Mouse (Mus musculus) colon, adult 2 months (tissue): ENCODE data around the gene Ccnjl. TPM values are rescaled to one million over a fixed set of nuclear protein-coding genes. Genes with fewer than 3 reads are reported as not detected.

Experiments used
- polyA plus RNA-seq: library from polyadenylated mRNA; depleted of rRNA; stranded (reverse); fragments of >200 nt; gene quantifications from 2 replicates; pipeline ENCODE4 v1.2.3, GENCODE M21; 2012; rRNA removed

The Ccnjl gene
- 5.9 and 6.4 TPM in 2 replicates for polyA plus RNA-seq

DNA sequence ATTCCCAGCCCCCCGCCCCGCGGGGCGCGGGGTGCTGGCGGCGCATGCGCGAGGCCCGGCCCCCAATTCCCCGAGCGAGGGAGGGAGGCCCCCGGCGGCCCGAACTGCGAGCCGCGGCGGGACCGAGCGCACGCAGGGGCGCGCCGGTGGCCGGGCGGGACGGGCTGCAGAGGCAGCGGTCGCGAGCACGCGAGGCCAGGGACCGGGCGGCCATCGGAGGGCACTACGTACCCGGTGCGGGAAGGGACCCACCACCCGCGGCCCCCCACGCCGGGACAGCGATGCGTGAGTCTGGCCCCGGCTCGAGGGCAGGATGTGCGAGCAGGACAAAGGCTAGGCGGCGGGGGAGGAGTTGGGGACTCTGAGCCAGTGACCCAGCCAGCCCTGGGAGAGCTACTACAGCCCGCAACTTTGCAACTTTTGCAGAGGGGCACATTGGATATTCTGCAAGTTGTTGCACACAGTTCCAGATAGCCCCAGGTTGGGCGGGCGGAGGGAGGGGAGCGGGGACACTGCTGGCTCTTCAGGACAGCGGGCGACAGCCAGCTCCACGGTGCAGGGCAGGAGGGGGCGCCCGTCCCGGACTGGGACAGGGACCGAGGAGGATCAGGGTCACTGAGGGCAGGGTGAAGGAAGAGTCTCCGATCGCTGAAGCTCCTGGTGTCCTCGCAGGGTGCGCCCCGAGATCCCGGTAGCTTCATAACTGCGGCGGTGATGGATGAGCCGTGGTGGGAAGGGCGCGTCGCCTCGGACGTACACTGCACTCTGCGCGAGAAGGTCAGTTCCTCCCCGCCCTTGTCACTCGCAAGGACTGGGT, at the start of gene Ccnjl:
Gene Ccnjl, plus strand, starts transcription at position 102 of the 817 bp plus-strand sequence.

DNA sequence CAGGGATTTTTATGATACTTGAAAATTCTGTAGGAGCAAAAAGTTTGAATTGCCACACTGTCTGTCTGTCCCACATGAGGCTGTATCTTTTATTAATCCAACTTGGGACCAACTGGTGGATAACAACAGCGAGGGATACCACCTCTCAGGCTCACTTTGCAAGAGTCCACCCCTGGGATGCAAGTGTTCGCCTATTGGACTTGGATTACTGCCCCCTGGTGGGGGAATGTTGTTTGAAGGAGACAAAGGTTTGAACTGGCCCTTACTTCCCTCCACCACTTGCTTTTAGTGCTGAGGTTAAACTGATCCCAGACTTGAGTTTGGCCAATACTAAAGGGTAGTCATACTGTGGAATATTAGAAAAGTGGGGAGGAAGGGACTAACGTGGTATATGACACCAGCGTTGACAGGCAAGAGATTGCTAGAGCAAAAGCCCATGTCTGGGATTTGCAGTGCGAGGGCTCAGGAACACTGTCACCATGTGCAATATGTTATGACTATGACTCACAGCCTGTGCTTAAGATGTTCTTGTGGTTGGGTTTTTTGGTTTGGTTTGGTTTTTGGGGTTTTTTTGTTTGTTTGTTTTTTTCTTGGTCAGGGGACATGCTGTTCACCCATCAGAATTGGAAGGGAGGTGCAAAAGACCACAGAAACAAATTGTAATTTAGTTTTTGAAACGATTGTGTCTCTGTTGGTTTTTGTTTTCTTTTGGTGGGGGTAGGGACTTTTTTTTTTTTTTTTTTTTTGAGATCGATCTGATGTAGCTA, 57.9 kb downstream of the Ccnjl start, which contains the start of gene 4933415A04Rik:
Gene 4933415A04Rik, plus strand, starts transcription at position 717 of the 767 bp plus-strand sequence.

DNA sequence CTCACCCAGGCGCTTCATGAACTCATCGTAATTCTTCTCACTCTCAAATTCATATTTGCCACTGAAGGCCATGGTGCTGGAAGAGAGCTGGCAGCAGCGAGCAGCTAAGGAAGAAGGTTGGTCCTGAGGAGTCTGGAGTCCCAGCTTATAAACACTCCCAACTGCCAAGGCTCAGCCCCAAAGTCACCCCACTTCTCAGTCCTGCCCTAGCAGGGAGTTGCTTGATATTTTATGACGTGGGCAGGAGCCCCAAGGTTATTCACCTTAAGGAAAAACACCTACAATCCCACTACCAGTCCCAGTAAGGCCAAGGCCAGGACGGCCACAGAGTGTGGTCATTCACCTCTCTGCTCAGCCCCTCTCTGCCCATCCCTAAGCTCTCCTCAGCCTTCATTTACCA, 72.9 kb downstream of the Ccnjl start, which contains the start of gene Fabp6:
Gene Fabp6, minus strand, starts transcription at position 101 of the 400 bp plus-strand sequence.

Other genes with a start within 250 kb of the Ccnjl start
- gene Pttg1, start 102.5 kb upstream of the Ccnjl start, polyA plus RNA-seq = 9.9 and 12.9 TPM in 2 replicates
- gene Slu7, start 95.0 kb upstream of the Ccnjl start, polyA plus RNA-seq = 2.5 and 4.0 TPM in 2 replicates
- gene C1qtnf2, start 54.5 kb upstream of the Ccnjl start, polyA plus RNA-seq = 10.4 and 16.8 TPM in 2 replicates
- gene 4933415A04Rik, start 58.3 kb downstream of the Ccnjl start, polyA plus RNA-seq = 0.23 and 0.37 TPM in 2 replicates
- gene Fabp6, start 72.8 kb downstream of the Ccnjl start, polyA plus RNA-seq = 0.66 and 1.5 TPM in 2 replicates
- gene Pwwp2a, start 153.2 kb downstream of the Ccnjl start, polyA plus RNA-seq = 12.2 and 13.9 TPM in 2 replicates
- 6.4 and 6.8 TPM in 2 replicates for gene Ttc1, start 219.2 kb downstream of the Ccnjl start, polyA plus RNA-seq